Mouse (Mus musculus) gastrocnemius, postnatal 14 days (tissue): ENCODE results near the gene Iqcn. TPM values are rescaled to one million over a fixed set of nuclear protein-coding genes. Genes with fewer than 3 reads are reported as not detected.

ENCODE experiments used
- DNase-seq: peaks from one replicate; pipeline ENCODE4 v3.0.0; 2021; ENCODE audit warnings: mixed read lengths
- intact Hi-C: fragments of 180-260 bp; cut with DNase I; formaldehyde crosslinking; loops from one replicate; pipeline ENCODE4 v1.15.1; 2025; ENCODE audit warnings: low total_unique reads
- total RNA-seq, 2 experiments: library from RNA; stranded (reverse); gene quantifications; 2 replicates each; pipeline ENCODE4 v1.2.3; 2021

Iqcn gene
- total RNA-seq, 2 experiments from 2014 or later: 0.04 TPM; not detected in 1

DNA sequence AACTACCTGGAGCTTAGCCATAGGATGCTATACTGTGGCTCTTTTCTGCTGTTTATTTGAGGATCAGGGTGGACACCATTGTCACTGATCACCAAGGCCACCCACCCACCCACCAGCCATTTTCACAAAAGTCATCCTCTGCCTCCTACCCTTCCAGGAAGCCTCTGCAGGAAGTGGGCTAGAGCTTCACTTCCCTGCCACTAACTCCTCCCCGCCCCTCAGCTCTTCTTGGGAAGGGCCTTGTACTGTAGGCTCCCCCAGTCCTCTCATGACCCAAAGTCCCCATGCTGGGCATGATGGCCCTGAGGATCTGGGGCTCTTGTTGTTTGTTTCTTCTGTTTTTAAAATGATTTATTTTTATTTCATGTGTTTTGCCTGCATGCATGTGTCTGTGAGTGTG, 27.9 kb upstream of the Iqcn start:
- intact Hi-C loops: no loop called here
- no peak for DNase-seq

- intact Hi-C loops: no loop called here
- DNase-seq: no peak
These were observed 25.7 kb upstream of the Iqcn start for GRCm38 (mm10) chr8:70677451-70678080.

GRCm38 (mm10) chr8:70678679-70679078, 24.6 kb upstream of the Iqcn start:
- intact Hi-C loops: no loop called here
- no peak for DNase-seq

DNA sequence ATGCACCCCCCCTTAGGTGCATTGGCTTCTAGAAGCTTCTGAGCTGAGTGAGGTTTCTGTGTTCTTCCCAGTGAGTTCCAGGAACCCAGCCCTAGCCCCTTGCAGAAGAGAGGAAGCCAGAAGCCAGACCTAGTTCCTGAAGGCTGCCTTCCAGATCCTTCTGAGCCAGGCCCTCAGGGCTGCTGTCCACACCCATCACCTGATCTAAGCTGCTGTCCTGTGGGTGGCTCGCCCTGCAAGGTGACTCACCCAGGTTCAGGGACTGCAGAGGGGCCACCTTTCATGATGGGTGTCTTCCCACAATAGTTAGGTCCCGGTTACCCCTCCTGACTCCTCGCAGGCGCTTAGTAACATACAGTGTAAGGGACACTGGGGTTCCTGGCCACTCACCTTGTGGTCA, 23.9 kb upstream of the Iqcn start:
- intact Hi-C loops: no loop called here
- no peak for DNase-seq

DNA sequence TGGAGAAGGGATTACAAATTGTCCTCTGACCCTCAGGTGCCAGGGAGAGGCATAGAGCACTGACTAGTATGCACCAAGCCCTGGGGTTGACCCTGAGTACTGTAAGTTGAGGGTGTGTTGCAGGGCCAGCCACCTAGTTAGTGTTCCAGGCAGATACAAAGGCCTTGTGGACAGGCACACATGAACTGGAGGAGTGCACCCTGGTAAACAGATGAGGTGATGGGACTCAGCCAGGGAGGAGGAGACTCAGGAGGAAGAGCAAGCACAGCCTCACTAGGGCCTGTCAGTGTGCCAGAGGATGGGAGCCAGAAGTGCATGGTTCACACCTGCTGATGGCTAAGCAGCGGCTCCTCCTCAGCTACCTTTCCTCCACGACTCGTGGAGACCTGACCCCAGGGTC, 23.2 kb upstream of the Iqcn start:
- intact Hi-C loops: no loop called here
- no peak for DNase-seq

GRCm38 (mm10) chr8:70681410-70681809, 21.8 kb upstream of the Iqcn start:
- no peak for DNase-seq
- intact Hi-C loops: no loop called here

DNA sequence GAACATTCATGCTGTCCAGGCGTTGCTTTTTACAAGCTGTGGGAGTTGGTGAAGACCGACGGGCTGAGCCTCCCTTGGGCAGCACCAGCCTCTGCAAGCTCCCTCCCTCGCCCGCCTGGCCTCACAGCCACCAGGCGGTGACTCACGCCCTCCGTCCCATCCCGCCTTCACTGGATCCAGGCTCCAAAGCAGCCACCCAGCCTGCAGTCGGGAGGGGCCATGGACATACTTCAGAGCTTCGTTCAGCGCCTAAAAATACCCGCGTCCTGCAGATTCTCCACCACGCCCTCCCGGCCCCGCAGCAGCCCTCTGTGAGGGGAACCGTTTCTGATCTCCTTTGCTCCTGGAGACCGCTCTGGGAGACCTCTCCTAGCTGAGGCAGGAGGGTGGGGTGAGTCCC, 21.1 kb upstream of the Iqcn start:
- intact Hi-C loops: no loop called here
- peak; percentile 89 for DNase-seq

- no peak for DNase-seq
- intact Hi-C loops: no loop called here
These were observed 20.6 kb upstream of the Iqcn start for GRCm38 (mm10) chr8:70682692-70683091.

GRCm38 (mm10) chr8:70684291-70684690, 19.0 kb upstream of the Iqcn start:
- no peak for DNase-seq
- intact Hi-C loops: no loop called here

GRCm38 (mm10) chr8:70687576-70687975, 15.7 kb upstream of the Iqcn start:
- peak; percentile 78 for DNase-seq
- intact Hi-C loops: no loop called here

- DNase-seq: no peak
- intact Hi-C loops: no loop called here
These were observed 15.1 kb upstream of the Iqcn start for GRCm38 (mm10) chr8:70688136-70688535.

DNA sequence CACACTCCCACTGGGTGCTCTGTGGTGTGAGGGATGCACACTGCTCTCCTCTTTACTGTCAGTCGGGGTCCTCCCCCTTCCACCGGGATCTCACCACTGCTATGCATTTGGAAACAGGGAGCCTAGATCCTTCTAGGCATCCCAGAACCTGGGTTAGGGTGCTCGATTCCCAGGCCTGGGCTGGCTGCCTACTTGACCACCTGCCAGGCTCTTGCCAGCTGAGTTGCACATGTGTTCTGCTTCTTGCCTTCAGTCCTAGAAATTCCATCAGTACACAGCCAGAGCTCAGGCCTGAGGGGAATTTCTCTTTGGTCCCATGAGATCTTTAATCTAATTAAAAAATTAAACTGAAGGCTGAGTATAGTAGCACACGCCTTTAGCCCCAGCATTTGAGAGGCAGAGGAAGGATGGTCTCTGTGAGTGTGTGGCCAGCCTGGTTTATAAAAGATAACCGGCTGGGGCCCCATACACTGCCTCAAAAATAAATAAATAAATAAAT, 13.3 kb upstream of the Iqcn start:
- DNase-seq: no peak
- intact Hi-C loops: no loop called here

- intact Hi-C loops: no loop called here
- DNase-seq: no peak
These were observed 12.0 kb upstream of the Iqcn start for GRCm38 (mm10) chr8:70691230-70691629.

- DNase-seq: no peak
- intact Hi-C loops: no loop called here
These were observed 11.5 kb upstream of the Iqcn start for GRCm38 (mm10) chr8:70691727-70692231.

GRCm38 (mm10) chr8:70693636-70694035, 9.6 kb upstream of the Iqcn start:
- intact Hi-C loops: no loop called here
- DNase-seq: no peak

GRCm38 (mm10) chr8:70695318-70696018, 7.8 kb upstream of the Iqcn start:
- intact Hi-C loops: no loop called here
- DNase-seq: peak; percentile 57

- DNase-seq: peak; percentile 80
- intact Hi-C loops: no loop called here
These were observed 7.0 kb upstream of the Iqcn start for GRCm38 (mm10) chr8:70696019-70696885.

- intact Hi-C loops: no loop called here
These were observed 6.3 kb upstream of the Iqcn start for GRCm38 (mm10) chr8:70696946-70697345.

GRCm38 (mm10) chr8:70697366-70698250, 5.6 kb upstream of the Iqcn start:
- no peak for DNase-seq
- intact Hi-C loops: no loop called here

More at GRCm38 (mm10) chr8:70696946-70697345, 6.3 kb upstream of the Iqcn start:
- no peak for DNase-seq
